Mouse (Mus musculus): ENCODE results near the gene Ccdc6.

Ccdc6 gene

GRCm38 (mm10) chr10:70095031-70095470 lies 1.9 kb upstream of the Ccdc6 start:
- DNase-seq (ENCODE audit: low spot score) = peak; percentile 82

GRCm38 (mm10) chr10:70095506-70096270 lies 1.2 kb upstream of the Ccdc6 start:
- DNase-seq (ENCODE audit: low spot score) = peak; percentile 48

- DNase-seq (ENCODE audit: low spot score) = peak; percentile 45
Measured at GRCm38 (mm10) chr10:70097291-70097901, 475 bp downstream of the Ccdc6 start.

- peak; percentile 58 for DNase-seq (ENCODE audit: low spot score)
Measured at GRCm38 (mm10) chr10:70097911-70098569, 1.1 kb downstream of the Ccdc6 start.

GRCm38 (mm10) chr10:70098626-70099025 lies 1.7 kb downstream of the Ccdc6 start:
- no peak for DNase-seq (ENCODE audit: low spot score)

GRCm38 (mm10) chr10:70099052-70099451 lies 2.1 kb downstream of the Ccdc6 start:
- peak; percentile 28 for DNase-seq (ENCODE audit: low spot score)

GRCm38 (mm10) chr10:70102086-70102485 lies 5.2 kb downstream of the Ccdc6 start:
- no peak for DNase-seq (ENCODE audit: low spot score)

GRCm38 (mm10) chr10:70108016-70108415 lies 11.1 kb downstream of the Ccdc6 start:
- no peak for DNase-seq (ENCODE audit: low spot score)

GRCm38 (mm10) chr10:70109974-70110373 lies 13.1 kb downstream of the Ccdc6 start:
- peak; percentile 19 for DNase-seq (ENCODE audit: low spot score)

- DNase-seq (ENCODE audit: low spot score) = no peak
Measured at GRCm38 (mm10) chr10:70110815-70111214, 13.9 kb downstream of the Ccdc6 start.

- no peak for DNase-seq (ENCODE audit: low spot score)
Measured at GRCm38 (mm10) chr10:70111643-70112042, 14.7 kb downstream of the Ccdc6 start.

- DNase-seq (ENCODE audit: low spot score) = no peak
Measured at GRCm38 (mm10) chr10:70114048-70114635, 17.2 kb downstream of the Ccdc6 start.

GRCm38 (mm10) chr10:70116454-70116853 lies 19.5 kb downstream of the Ccdc6 start:
- DNase-seq (ENCODE audit: low spot score) = no peak

GRCm38 (mm10) chr10:70119451-70119850 lies 22.5 kb downstream of the Ccdc6 start:
- peak; percentile 44 for DNase-seq (ENCODE audit: low spot score)

GRCm38 (mm10) chr10:70119851-70120370 lies 23.0 kb downstream of the Ccdc6 start:
- no peak for DNase-seq (ENCODE audit: low spot score)

- DNase-seq (ENCODE audit: low spot score) = no peak
Measured at GRCm38 (mm10) chr10:70120671-70121405, 23.9 kb downstream of the Ccdc6 start.

- no peak for DNase-seq (ENCODE audit: low spot score)
Measured at GRCm38 (mm10) chr10:70121406-70121695, 24.4 kb downstream of the Ccdc6 start.

- no peak for DNase-seq (ENCODE audit: low spot score)
Measured at GRCm38 (mm10) chr10:70123454-70123853, 26.5 kb downstream of the Ccdc6 start.

- DNase-seq (ENCODE audit: low spot score) = no peak
Measured at GRCm38 (mm10) chr10:70125491-70125890, 28.6 kb downstream of the Ccdc6 start.

- no peak for DNase-seq (ENCODE audit: low spot score)
Measured at GRCm38 (mm10) chr10:70127273-70127672, 30.4 kb downstream of the Ccdc6 start.

GRCm38 (mm10) chr10:70128408-70128807 lies 31.5 kb downstream of the Ccdc6 start:
- DNase-seq (ENCODE audit: low spot score) = no peak

GRCm38 (mm10) chr10:70132087-70132560 lies 35.2 kb downstream of the Ccdc6 start:
- DNase-seq (ENCODE audit: low spot score) = no peak
